Mouse (Mus musculus) thymus, adult 2 months (tissue): Measurements from ENCODE around the gene Cipc.

ENCODE experiments used
- CTCF ChIP-seq: fragments of 200-500 bp; IDR thresholded peaks from 2 replicates; pipeline ENCODE4 v1.5.1; 2012; ENCODE audit warnings: mild to moderate bottlenecking, control low read depth, low read length, moderate library complexity, borderline replicate concordance; ENCODE audit not compliant: control insufficient read depth, poor library complexity, insufficient read depth; ENCODE audit errors: extremely low read depth
- POLR2A ChIP-seq: fragments of 200-500 bp; IDR thresholded peaks from 2 replicates; pipeline ENCODE4 v1.6.1; 2012; ENCODE audit warnings: mild to moderate bottlenecking, low read length, control low read depth, moderate library complexity; ENCODE audit not compliant: control insufficient read depth, poor library complexity, insufficient read depth; ENCODE audit errors: extremely low read depth

DNA sequence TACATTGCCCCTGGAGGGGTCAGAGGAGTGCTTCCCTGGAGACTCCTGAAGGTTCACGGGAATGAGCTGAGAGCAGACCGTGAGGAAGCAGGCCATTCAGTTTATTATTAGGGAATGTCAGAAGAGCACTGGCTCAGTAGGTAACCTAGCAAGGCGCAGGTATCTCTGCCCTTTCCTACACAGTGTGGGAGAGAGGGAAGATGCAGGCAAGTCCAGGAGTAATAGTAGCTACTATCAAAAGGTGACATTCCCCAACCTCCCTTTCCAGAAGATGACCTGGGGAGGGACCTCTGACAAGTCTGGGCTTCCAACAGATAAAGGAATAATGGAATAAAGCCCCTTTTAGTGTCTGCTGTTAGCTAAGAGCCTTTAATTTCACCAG is 22.4 kb downstream of the Cipc start:
- TF ChIP-seq CTCF (no peak), POLR2A (no peak)
